Mouse (Mus musculus): ENCODE data around the gene Smurf1. TPM values are rescaled to one million over a fixed set of nuclear protein-coding genes. Genes with fewer than 3 reads are reported as not detected.

The Smurf1 gene
- total RNA-seq, 2 experiments from 2014 or later: 29.4 to 32.2 TPM

DNA sequence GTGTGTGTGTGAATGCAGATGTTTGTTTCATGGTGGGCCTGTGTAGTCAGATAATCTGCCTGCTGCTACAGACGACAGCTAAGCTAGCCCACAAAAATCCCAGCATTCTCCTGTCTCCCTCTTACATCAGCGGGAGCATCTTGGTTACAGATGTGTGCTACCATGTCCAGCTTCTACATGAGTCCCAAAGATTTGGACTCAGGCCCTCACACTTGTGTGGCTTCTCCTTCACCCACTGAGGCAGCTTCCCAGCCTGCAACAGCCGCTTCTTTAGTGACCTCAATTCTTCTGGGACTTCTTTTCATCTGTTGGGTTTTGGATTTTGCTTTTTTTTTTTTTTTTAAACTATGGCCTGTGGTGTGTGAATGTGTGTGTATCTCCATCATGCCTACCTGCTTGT, 92.8 kb downstream of the Smurf1 start:
- no peak for DNase-seq (ENCODE audit: low spot score in 2 of 2)

DNA sequence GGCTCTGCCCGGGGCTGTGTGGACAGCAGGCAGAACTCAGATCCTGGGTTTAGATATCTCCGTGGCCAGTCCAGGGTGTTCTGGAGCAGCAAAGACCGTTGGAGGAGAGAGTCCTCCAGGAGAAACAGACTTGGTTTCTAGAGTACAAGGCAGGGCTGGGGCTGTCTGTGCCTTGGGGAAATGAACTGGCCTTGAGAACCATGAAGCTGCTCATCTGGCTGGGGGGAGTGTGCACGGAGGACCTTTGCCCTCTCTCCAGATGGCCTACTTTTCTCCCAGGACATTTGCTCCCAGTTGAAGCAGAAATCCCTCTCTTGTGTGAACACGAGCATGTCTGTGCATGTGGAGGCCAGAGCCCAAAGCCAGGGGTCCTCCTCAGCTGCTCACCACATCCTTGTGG, 93.3 kb downstream of the Smurf1 start:
- no peak for DNase-seq (ENCODE audit: low spot score in 2 of 2)

DNA sequence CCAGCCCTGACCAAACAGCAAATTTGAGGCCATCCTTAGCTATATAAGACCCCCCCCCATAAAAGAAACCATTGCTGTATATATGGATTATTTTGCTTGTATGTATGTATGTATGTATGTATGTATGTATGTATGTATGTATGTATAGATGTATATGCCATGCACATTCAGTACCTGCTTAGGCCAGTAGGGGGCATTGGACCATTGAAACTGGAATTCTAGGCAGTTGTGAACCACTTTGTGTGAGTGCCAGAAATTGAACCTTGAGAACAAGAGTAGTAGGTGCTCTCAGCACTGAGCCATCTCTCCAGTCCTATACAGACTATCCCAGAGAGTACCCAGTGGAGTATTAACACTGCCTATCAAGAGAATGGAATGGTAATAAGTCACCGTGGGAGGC, 93.9 kb downstream of the Smurf1 start:
- no peak for DNase-seq (ENCODE audit: low spot score in 2 of 2)

DNA sequence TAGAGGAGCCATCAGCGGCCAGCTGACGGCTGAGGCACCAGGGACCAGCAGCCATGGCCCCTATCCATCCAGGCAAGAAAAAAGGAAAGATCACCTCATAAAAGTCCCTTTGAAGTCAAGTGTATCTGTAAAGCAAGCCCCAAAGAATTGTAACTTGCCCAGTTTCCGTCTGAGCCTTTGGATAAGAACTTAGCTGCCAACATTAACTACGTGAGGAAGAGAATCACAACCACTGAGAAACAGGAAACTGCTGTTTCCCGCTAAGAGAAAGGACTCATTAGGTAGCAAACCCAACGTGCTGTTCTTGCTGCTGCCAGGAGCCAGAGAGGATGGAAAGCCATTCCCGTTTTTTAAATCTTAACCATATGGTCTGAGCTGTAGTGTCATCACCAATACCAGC, 94.9 kb downstream of the Smurf1 start:
- DNase-seq (ENCODE audit: low spot score in 2 of 2): no peak

GRCm38 (mm10) chr5:144869466-144869865, 96.2 kb downstream of the Smurf1 start:
- no peak for DNase-seq (ENCODE audit: low spot score in 2 of 2)

- no peak for DNase-seq (ENCODE audit: low spot score in 2 of 2)
These were observed 98.7 kb downstream of the Smurf1 start for GRCm38 (mm10) chr5:144866923-144867322.

- no peak for DNase-seq (ENCODE audit: low spot score in 2 of 2)
These were observed 104.7 kb downstream of the Smurf1 start for GRCm38 (mm10) chr5:144860913-144861312.

DNA sequence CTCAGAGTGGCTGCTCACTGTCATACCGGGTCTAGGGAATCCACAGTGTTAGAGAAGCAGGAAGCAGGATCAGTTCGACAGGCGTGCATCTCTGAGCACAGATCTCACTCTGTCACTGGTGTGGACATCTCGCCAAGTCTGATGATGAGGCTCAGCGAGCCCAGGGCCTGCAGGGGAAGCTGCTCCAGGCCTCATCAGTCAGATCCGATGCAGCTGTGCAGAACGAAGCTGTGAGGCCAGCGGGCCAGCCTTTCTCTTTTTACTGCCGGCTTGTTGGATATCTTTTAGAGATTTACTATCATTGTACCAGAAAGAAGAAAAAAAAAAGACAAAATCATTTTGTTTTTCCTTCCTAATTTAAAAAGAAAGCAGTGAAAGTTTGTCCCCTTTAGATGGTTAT, 106.4 kb downstream of the Smurf1 start:
- no peak for DNase-seq (ENCODE audit: low spot score in 2 of 2)

- no peak for DNase-seq (ENCODE audit: low spot score in 2 of 2)
These were observed 107.1 kb downstream of the Smurf1 start for GRCm38 (mm10) chr5:144858527-144858926.

- no peak for DNase-seq (ENCODE audit: low spot score in 2 of 2)
These were observed 109.7 kb downstream of the Smurf1 start for GRCm38 (mm10) chr5:144855936-144856335.

- DNase-seq (ENCODE audit: low spot score in 2 of 2): no peak
These were observed 111.7 kb downstream of the Smurf1 start for GRCm38 (mm10) chr5:144853931-144854330.

DNA sequence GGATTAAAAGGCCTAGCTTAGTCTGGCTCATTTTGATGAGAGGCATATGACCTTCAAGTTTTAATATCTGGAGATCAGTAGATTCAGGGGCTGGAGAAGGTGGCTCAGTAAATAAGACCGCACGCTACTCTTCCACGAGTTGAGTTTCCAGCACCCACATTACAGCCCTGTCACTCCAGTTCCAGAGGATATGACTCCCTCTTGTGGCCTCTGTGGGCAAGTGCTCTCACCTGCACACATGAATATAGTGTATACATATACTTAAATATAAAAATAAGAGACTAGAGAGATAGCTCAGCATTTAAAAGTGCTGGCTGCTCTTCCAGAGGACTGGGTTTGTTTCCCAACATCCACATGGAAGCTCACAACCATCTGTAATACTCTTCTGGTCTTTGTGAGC, 113.8 kb downstream of the Smurf1 start:
- DNase-seq (ENCODE audit: low spot score in 2 of 2): no peak

DNA sequence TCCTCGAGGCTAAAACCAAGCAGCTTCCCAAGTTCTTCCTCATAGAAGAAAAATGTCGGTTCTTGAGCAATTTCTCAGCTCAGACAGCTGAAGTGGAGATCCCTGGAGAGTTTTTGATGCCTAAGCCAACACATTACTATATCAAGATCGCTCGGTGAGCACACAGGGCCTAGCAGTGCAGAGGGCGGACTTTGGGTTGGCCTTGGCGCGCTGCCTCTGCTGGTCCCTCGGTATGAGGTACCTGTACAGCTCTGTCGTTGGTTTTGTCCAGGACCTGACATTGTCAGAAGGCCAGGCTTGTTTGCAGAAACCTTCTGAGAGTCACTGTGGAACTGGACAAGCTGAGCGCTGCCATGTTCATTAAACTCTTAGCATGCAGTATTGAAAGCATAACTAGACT, 115.7 kb downstream of the Smurf1 start:
- no peak for DNase-seq (ENCODE audit: low spot score in 2 of 2)

DNA sequence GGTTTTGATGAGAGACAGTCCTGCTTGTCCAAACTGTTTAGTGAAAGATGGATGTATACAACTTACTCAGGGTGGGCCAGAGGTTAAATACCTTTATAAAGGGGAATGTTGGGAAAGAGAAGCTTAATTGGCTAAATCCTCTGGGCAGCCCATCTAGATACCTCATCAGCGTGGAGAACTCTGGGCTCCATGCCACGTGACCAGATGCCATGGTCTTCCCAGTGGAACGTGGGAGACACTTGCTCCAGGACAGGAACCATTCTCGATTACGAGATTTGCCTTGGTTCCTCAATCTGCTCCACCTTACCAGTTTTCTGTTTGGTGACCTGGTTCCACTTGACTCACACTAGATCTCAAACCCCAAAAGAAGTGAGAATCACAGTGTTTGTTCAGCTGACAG, 116.9 kb downstream of the Smurf1 start:
- no peak for DNase-seq (ENCODE audit: low spot score in 2 of 2)

- DNase-seq (ENCODE audit: low spot score in 2 of 2): peak in 1 of 2 experiments; percentile 50
These were observed 120.3 kb downstream of the Smurf1 start for GRCm38 (mm10) chr5:144845352-144845751.

DNA sequence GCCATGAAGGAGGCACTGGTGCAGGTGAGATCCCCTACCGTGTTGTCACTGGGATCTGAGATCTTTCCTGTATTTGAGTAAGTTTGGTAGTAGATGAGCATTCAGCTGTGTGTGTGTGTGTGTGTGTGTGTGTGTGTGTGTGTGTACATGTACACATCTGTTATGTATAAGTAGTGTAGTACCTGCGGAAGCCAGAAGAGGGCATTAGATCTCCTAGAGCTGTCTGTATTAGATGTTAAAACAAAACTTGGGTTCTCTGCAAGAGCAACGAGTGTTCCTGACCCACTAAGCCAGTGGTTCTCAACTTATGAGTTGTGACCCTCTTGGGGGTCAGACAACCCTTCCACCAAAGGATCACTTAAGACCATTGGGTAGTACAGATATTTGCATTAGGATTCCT, 129.5 kb downstream of the Smurf1 start:
- DNase-seq (ENCODE audit: low spot score in 2 of 2): peak in 1 of 2 experiments; percentile 73

- no peak for DNase-seq (ENCODE audit: low spot score in 2 of 2)
These were observed 133.7 kb downstream of the Smurf1 start for GRCm38 (mm10) chr5:144831840-144832469.

DNA sequence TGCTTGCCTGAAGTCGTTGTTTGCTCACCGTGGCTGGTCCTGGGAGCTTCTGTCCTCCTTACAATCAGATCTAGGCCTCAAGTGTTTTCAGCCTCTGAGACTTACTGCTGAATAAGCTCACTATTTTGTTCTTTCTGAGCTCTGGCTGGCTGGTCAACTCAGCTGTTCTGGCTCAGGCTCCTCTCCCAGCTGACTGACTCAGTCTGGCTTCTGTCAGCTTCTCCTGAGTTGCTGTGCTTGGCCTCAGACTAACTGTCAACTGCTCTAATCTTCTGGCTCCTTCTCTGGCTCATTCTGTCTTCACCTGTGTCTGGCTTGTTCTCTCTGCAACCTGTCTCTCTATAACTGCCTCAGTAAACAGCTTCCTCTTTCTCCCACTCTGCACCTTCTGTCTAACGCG, 136.0 kb downstream of the Smurf1 start:
- no peak for DNase-seq (ENCODE audit: low spot score in 2 of 2)

DNA sequence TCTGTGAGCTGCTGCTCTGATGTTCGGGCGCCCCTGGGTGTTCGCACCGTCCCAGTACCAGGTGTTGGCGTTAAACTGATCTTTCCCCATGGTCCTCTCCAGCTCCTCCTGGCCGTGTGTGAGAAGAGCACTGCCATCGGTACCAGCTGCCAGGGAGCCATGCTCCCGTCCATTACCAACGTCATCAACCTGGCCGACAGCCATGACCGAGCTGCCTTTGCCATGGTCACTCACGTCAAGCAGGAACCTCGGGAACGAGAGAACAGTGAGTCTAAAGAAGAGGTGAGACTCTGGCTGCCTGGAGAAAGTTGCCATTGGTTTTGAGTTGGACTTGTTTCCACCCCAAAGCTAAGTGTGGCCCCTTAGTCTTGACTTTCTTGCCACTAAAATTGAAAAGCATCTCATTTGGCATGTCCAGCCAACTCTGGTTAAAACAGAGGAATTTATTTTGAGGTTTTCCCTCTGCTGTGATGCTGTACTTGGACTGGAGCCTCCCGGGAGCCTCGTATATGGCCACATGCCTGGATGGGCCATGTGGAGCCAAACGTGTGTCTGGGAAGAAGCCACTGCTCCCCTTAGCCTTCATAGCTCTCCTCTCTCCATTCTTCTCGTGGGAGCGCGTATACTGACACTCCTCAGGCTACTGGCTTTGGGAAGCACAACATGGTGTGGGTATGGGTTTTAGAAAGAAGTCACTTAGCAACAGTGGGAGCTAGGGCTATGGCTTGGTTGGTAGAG, 137.1 kb downstream of the Smurf1 start:
- DNase-seq (ENCODE audit: low spot score in 2 of 2): no peak

Measured in layer of hippocampus, adult 18-20 months (tissue).